Mouse (Mus musculus) megakaryocyte-erythroid progenitor cell, adult 5-6 weeks (primary cell): ENCODE measurements around the gene Cd209g. TPM values are rescaled to one million over a fixed set of nuclear protein-coding genes. Genes with fewer than 3 reads are reported as not detected.

ENCODE experiments used
- total RNA-seq, 2 experiments: library from RNA; stranded (forward) in 1 of 2; stranded (reverse) in 1 of 2; fragments of 200-1000, 215-1000 nt in 1 of 2; fragments of >200 nt in 1 of 2; fragmentation: Nextera tagmentation in 1 of 2; gene quantifications; 2 replicates each; pipeline ENCODE4 v1.2.3; 2014 to 2017

Gene Cd209g
- total RNA-seq, 2 experiments from 2014 or later: not detected

Other genes with a start within 250 kb of the Cd209g start
- gene Cd209b, start 207.3 kb upstream of the Cd209g start, total RNA-seq (2014; fragmentation: Nextera tagmentation): not detected in 2 replicates
- not detected in 2 replicates for gene Cd209b, start 207.3 kb upstream of the Cd209g start, total RNA-seq (2017)
- gene Cd209c, start 179.4 kb upstream of the Cd209g start, total RNA-seq (2014; fragmentation: Nextera tagmentation): not detected in 2 replicates
- not detected in 2 replicates for gene Cd209c, start 179.4 kb upstream of the Cd209g start, total RNA-seq (2017)
- gene Cd209f, start 28.3 kb upstream of the Cd209g start, total RNA-seq (2014; fragmentation: Nextera tagmentation): not detected in 2 replicates
- not detected in 2 replicates for gene Cd209f, start 28.3 kb upstream of the Cd209g start, total RNA-seq (2017)
- gene Evi5l, start 32.5 kb downstream of the Cd209g start, total RNA-seq (2014; fragmentation: Nextera tagmentation): 5.0 and 9.1 TPM in 2 replicates
- gene Evi5l, start 32.5 kb downstream of the Cd209g start, total RNA-seq (2017): 7.4 and 9.7 TPM in 2 replicates
- 0.30 TPM in 1 of 2 replicates, not detected in the other for gene Prr36, start 83.4 kb downstream of the Cd209g start, total RNA-seq (2014; fragmentation: Nextera tagmentation)
- not detected in 2 replicates for gene Prr36, start 83.4 kb downstream of the Cd209g start, total RNA-seq (2017)
- gene Lrrc8e, start 92.7 kb downstream of the Cd209g start, total RNA-seq (2014; fragmentation: Nextera tagmentation): not detected in 2 replicates
- gene Lrrc8e, start 92.7 kb downstream of the Cd209g start, total RNA-seq (2017): not detected in 2 replicates
- 45.9 and 54.5 TPM in 2 replicates for gene Map2k7, start 104.6 kb downstream of the Cd209g start, total RNA-seq (2014; fragmentation: Nextera tagmentation)
- 28.6 and 36.7 TPM in 2 replicates for gene Map2k7, start 104.6 kb downstream of the Cd209g start, total RNA-seq (2017)
- gene Gm49320, start 104.8 kb downstream of the Cd209g start, total RNA-seq (2014; fragmentation: Nextera tagmentation): 0.90 TPM in 1 of 2 replicates, not detected in the other
- gene Gm49320, start 104.8 kb downstream of the Cd209g start, total RNA-seq (2017): 0.75 TPM in 1 of 2 replicates, not detected in the other
- gene Tgfbr3l, start 114.1 kb downstream of the Cd209g start, total RNA-seq (2014; fragmentation: Nextera tagmentation): 9.2 and 16.7 TPM in 2 replicates
- gene Tgfbr3l, start 114.1 kb downstream of the Cd209g start, total RNA-seq (2017): 0.61 and 4.1 TPM in 2 replicates
- 15.4 and 23.7 TPM in 2 replicates for gene Snapc2, start 119.0 kb downstream of the Cd209g start, total RNA-seq (2014; fragmentation: Nextera tagmentation)
- gene Snapc2, start 119.0 kb downstream of the Cd209g start, total RNA-seq (2017): 14.0 and 19.6 TPM in 2 replicates
- gene Ctxn1, start 125.2 kb downstream of the Cd209g start, total RNA-seq (2014; fragmentation: Nextera tagmentation): 0.63 TPM in 1 of 2 replicates, not detected in the other
- gene Ctxn1, start 125.2 kb downstream of the Cd209g start, total RNA-seq (2017): not detected in 2 replicates
- gene Timm44, start 141.8 kb downstream of the Cd209g start, total RNA-seq (2014; fragmentation: Nextera tagmentation): 72.7 and 139 TPM in 2 replicates
- gene Timm44, start 141.8 kb downstream of the Cd209g start, total RNA-seq (2017): 155 and 191 TPM in 2 replicates
- 20.6 and 28.7 TPM in 2 replicates for gene Ccl25, start 191.1 kb downstream of the Cd209g start, total RNA-seq (2014; fragmentation: Nextera tagmentation)
- 16.7 and 17.1 TPM in 2 replicates for gene Ccl25, start 191.1 kb downstream of the Cd209g start, total RNA-seq (2017)
- gene Elavl1, start 191.3 kb downstream of the Cd209g start, total RNA-seq (2014; fragmentation: Nextera tagmentation): 128 and 161 TPM in 2 replicates
- 87.6 and 121 TPM in 2 replicates for gene Elavl1, start 191.3 kb downstream of the Cd209g start, total RNA-seq (2017)